Mouse (Mus musculus): ENCODE results near the gene Kdm4a. TPM values are rescaled to one million over a fixed set of nuclear protein-coding genes. Genes with fewer than 3 reads are reported as not detected.

Gene Kdm4a
- polyA plus RNA-seq, 1 experiment from 2014 or later, result 67.5 TPM

DNA sequence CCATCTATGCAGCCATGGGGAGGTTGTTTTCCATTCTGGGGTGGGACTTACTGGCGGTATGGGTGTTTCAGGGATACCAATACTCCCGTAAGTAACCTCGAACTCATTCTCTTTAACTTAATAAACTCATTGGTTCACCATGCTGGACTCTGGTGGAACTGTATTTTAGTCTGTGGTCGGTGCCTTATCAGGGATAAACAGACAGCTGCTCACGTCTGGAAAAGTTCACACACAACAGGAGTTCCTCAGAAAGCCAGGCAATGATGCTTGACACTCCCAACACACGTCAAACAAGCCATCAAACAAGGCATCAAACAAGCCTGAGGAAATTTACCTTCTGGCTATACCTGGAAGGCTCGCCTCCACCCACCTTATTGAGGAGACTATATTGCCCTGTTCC, 64.7 kb downstream of the Kdm4a start:
- H3K27ac ChIP-seq (ENCODE audit: low read depth, low read length), result no peak overlapping the region
- H3K4me1 ChIP-seq (replicated peaks; ENCODE audit: control insufficient read depth, insufficient read depth, low read length), result no peaks in the 10 kb centered on the region
- no peaks in the 10 kb centered on the region for H3K9me3 ChIP-seq (ENCODE audit: control insufficient read depth, low read length)
- H3K4me3 ChIP-seq (ENCODE audit: low read depth, low read length), result no peak overlapping the region
- WGBS, result 94% methylated on average over 7 of the region's 7 CpGs
- no peak overlapping the region for H3K4me2 ChIP-seq (replicated peaks; ENCODE audit: low read depth, low read length)
- no peaks in the 10 kb centered on the region for H3K36me3 ChIP-seq (ENCODE audit: control insufficient read depth, insufficient read depth, low read length)
- no peak for DNase-seq (ENCODE audit: low spot score)
- no peak overlapping the region for H3K9ac ChIP-seq (ENCODE audit: low read depth, low read length)
- H3K27me3 ChIP-seq (ENCODE audit: control insufficient read depth, insufficient read depth, low read length), result no peaks in the 10 kb centered on the region
- ATAC-seq (ENCODE audit: low FRiP score), result no peak

DNA sequence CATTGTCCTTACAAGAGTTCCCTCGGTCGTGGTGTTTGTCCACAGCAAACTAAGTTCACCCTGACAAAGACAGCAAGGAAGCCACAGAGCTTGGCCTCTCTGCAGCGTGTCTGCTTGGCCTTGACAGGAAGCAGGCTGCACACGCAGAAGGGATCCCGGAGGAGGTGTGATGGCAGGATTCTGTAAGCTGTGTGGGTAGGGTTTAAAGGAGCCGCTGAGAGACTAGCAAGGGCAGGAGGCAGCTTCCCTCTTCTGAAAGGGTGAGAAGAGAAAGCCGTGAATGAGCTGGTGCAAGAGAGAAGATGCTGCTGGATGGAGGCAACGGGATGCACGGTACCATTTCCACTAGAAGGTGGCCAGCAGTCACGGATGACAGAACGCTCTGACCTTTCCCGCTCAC, 67.2 kb downstream of the Kdm4a start:
- Histone ChIP-seq H3K27me3 (ENCODE audit: control insufficient read depth, insufficient read depth, low read length) (no peaks in the 10 kb centered on the region), H3K4me3 (ENCODE audit: low read depth, low read length) (no peak overlapping the region), H3K27ac (ENCODE audit: low read depth, low read length) (no peak overlapping the region), H3K4me2 (replicated peaks; ENCODE audit: low read depth, low read length) (no peak overlapping the region), H3K9ac (ENCODE audit: low read depth, low read length) (no peak overlapping the region), H3K9me3 (ENCODE audit: control insufficient read depth, low read length) (no peaks in the 10 kb centered on the region), H3K4me1 (replicated peaks; ENCODE audit: control insufficient read depth, insufficient read depth, low read length) (no peaks in the 10 kb centered on the region), H3K36me3 (ENCODE audit: control insufficient read depth, insufficient read depth, low read length) (no peaks in the 10 kb centered on the region)
- DNase-seq (ENCODE audit: low spot score), result no peak
- ATAC-seq (ENCODE audit: low FRiP score), result no peak
- 84% methylated on average over 12 of the region's 12 CpGs for whole genome bisulfite sequencing

GRCm38 (mm10) chr4:118109649-118110048, 70.2 kb downstream of the Kdm4a start:
- Histone ChIP-seq H3K27me3 (ENCODE audit: control insufficient read depth, insufficient read depth, low read length) (no peaks in the 10 kb centered on the region), H3K4me1 (replicated peaks; ENCODE audit: control insufficient read depth, insufficient read depth, low read length) (no peaks in the 10 kb centered on the region), H3K4me3 (ENCODE audit: low read depth, low read length) (no peak overlapping the region), H3K9me3 (ENCODE audit: control insufficient read depth, low read length) (no peaks in the 10 kb centered on the region), H3K36me3 (ENCODE audit: control insufficient read depth, insufficient read depth, low read length) (no peaks in the 10 kb centered on the region), H3K9ac (ENCODE audit: low read depth, low read length) (no peak overlapping the region), H3K4me2 (replicated peaks; ENCODE audit: low read depth, low read length) (no peak overlapping the region), H3K27ac (ENCODE audit: low read depth, low read length) (no peak overlapping the region)
- WGBS, result 92% methylated on average over 13 of the region's 13 CpGs
- ATAC-seq (ENCODE audit: low FRiP score) (no peak), DNase-seq (ENCODE audit: low spot score) (no peak)

DNA sequence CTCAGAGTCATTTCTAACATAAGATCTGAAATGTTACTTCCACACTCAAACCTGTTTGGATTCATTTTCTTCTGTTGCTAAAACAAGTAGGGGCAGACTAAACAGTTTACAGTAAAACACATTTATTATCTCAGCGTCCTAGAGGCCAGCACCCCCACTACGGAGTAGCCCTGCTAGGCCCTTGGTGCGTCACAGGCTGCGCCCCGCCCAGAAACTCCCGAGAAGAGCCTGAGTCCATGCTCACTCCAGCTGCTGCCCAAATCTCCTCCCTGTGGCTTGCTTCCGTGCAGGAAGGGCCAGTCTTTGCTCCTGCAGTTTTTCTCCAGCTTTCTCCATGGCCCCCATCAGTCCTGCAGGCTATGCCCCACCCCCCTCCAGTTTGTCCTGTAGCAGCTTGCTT, 71.1 kb downstream of the Kdm4a start:
- H3K4me1 ChIP-seq (replicated peaks; ENCODE audit: control insufficient read depth, insufficient read depth, low read length), result no peaks in the 10 kb centered on the region
- H3K27me3 ChIP-seq (ENCODE audit: control insufficient read depth, insufficient read depth, low read length), result no peaks in the 10 kb centered on the region
- no peaks in the 10 kb centered on the region for H3K36me3 ChIP-seq (ENCODE audit: control insufficient read depth, insufficient read depth, low read length)
- DNase-seq (ENCODE audit: low spot score) (no peak), ATAC-seq (ENCODE audit: low FRiP score) (no peak)
- H3K27ac ChIP-seq (ENCODE audit: low read depth, low read length), result no peak overlapping the region
- no peaks in the 10 kb centered on the region for H3K9me3 ChIP-seq (ENCODE audit: control insufficient read depth, low read length)
- WGBS, result 83% methylated on average over 7 of the region's 7 CpGs
- H3K4me2 ChIP-seq (replicated peaks; ENCODE audit: low read depth, low read length), result no peak overlapping the region
- no peak overlapping the region for H3K9ac ChIP-seq (ENCODE audit: low read depth, low read length)
- H3K4me3 ChIP-seq (ENCODE audit: low read depth, low read length), result no peak overlapping the region

DNA sequence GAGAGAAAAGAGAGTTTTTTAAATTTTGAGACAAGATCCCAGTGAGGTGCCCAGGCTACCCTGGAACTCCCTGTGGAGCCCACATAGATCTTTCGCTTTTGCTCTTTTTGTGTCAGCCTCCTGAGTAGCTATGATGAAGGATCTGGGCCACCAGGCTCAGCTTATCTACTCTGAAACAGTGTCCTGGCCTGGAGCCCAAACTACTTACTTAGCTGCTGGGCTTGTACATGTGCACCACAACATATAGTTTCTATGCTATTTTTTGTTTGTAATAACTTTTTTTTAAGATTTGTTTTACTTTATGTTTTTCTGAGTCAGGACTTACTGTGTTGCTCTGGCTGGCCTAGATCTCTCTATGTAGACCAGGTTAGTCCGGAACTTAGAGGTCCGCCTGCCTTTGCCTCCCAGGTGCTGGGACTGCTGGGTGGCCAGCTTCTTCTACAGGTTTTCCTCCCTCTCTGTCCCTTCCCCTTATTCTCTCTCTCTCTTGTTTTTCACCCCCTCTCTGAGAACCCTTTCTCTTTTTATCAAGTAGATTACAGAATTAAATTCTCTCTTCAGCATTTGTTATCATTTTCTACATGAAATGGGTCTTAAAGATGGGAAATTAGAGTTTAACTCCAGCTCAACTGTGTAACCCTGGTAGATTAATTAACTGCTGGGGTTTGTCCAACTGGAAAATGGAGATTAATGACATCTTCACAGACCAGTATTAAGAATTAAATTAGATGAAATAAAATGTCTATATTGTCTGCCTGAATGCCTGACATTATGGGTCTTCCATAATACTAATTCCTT, 74.4 kb downstream of the Kdm4a start:
- Histone ChIP-seq H3K27me3 (ENCODE audit: control insufficient read depth, insufficient read depth, low read length) (no peaks in the 10 kb centered on the region), H3K4me1 (replicated peaks; ENCODE audit: control insufficient read depth, insufficient read depth, low read length) (no peaks in the 10 kb centered on the region), H3K36me3 (ENCODE audit: control insufficient read depth, insufficient read depth, low read length) (no peaks in the 10 kb centered on the region), H3K4me3 (ENCODE audit: low read depth, low read length) (no peak overlapping the region), H3K4me2 (replicated peaks; ENCODE audit: low read depth, low read length) (no peak overlapping the region), H3K9ac (ENCODE audit: low read depth, low read length) (no peak overlapping the region), H3K9me3 (ENCODE audit: control insufficient read depth, low read length) (no peaks in the 10 kb centered on the region), H3K27ac (ENCODE audit: low read depth, low read length) (no peak overlapping the region)
- 98% methylated on average over 3 of the region's 3 CpGs for WGBS
- DNase-seq (ENCODE audit: low spot score) (no peak), ATAC-seq (ENCODE audit: low FRiP score) (no peak)

GRCm38 (mm10) chr4:118103280-118103830, 76.5 kb downstream of the Kdm4a start:
- 83% methylated on average over 8 of the region's 8 CpGs for WGBS

GRCm38 (mm10) chr4:118101497-118101896, 78.3 kb downstream of the Kdm4a start:
- ATAC-seq (ENCODE audit: low FRiP score), result no peak

More at GRCm38 (mm10) chr4:118103280-118103830, 76.5 kb downstream of the Kdm4a start:
- no peak overlapping the region for H3K27ac ChIP-seq (ENCODE audit: low read depth, low read length)
- no peak for DNase-seq (ENCODE audit: low spot score)
- H3K9me3 ChIP-seq (ENCODE audit: control insufficient read depth, low read length), result no peaks in the 10 kb centered on the region
- no peaks in the 10 kb centered on the region for H3K4me1 ChIP-seq (replicated peaks; ENCODE audit: control insufficient read depth, insufficient read depth, low read length)
- no peak for ATAC-seq (ENCODE audit: low FRiP score)
- H3K4me2 ChIP-seq (replicated peaks; ENCODE audit: low read depth, low read length), result no peak overlapping the region
- H3K36me3 ChIP-seq (ENCODE audit: control insufficient read depth, insufficient read depth, low read length), result no peaks in the 10 kb centered on the region
- no peaks in the 10 kb centered on the region for H3K27me3 ChIP-seq (ENCODE audit: control insufficient read depth, insufficient read depth, low read length)
- H3K4me3 ChIP-seq (ENCODE audit: low read depth, low read length), result no peak overlapping the region
- no peak overlapping the region for H3K9ac ChIP-seq (ENCODE audit: low read depth, low read length)

GRCm38 (mm10) chr4:118099637-118100364, 80.0 kb downstream of the Kdm4a start:
- DNase-seq (ENCODE audit: low spot score) (no peak), ATAC-seq (ENCODE audit: low FRiP score) (no peak)
- Histone ChIP-seq H3K4me2 (replicated peaks; ENCODE audit: low read depth, low read length) (no peak overlapping the region), H3K9ac (ENCODE audit: low read depth, low read length) (no peak overlapping the region), H3K4me3 (ENCODE audit: low read depth, low read length) (no peak overlapping the region), H3K4me1 (replicated peaks; ENCODE audit: control insufficient read depth, insufficient read depth, low read length) (no peaks in the 10 kb centered on the region), H3K27me3 (ENCODE audit: control insufficient read depth, insufficient read depth, low read length) (no peaks in the 10 kb centered on the region), H3K36me3 (ENCODE audit: control insufficient read depth, insufficient read depth, low read length) (no peaks in the 10 kb centered on the region), H3K9me3 (ENCODE audit: control insufficient read depth, low read length) (no peaks in the 10 kb centered on the region), H3K27ac (ENCODE audit: low read depth, low read length) (no peak overlapping the region)
- 93% methylated on average over 8 of the region's 8 CpGs for WGBS

More at GRCm38 (mm10) chr4:118101497-118101896, 78.3 kb downstream of the Kdm4a start:
- Histone ChIP-seq H3K4me2 (replicated peaks; ENCODE audit: low read depth, low read length) (no peak overlapping the region), H3K4me1 (replicated peaks; ENCODE audit: control insufficient read depth, insufficient read depth, low read length) (no peaks in the 10 kb centered on the region), H3K4me3 (ENCODE audit: low read depth, low read length) (no peak overlapping the region), H3K9me3 (ENCODE audit: control insufficient read depth, low read length) (no peaks in the 10 kb centered on the region), H3K27me3 (ENCODE audit: control insufficient read depth, insufficient read depth, low read length) (no peaks in the 10 kb centered on the region), H3K36me3 (ENCODE audit: control insufficient read depth, insufficient read depth, low read length) (no peaks in the 10 kb centered on the region), H3K27ac (ENCODE audit: low read depth, low read length) (no peak overlapping the region), H3K9ac (ENCODE audit: low read depth, low read length) (no peak overlapping the region)
- DNase-seq (ENCODE audit: low spot score), result no peak
- WGBS, result 95% methylated on average over 6 of the region's 6 CpGs
